Comparison of ENCODE assay signal across 25 mouse cellular contexts in genomic region chr1:46128058-46128457, GRCm38 (mm10).
"Had no signal": no experiment of that assay in that cellular context is flagged by ENCODE, and none has a peak within 500 bp of the region (broad histone marks: within the 10 kb centered on the region; RNA-seq: fewer than 3 reads in every experiment).

No protein-coding gene starts in this region.

- H3K27ac ChIP-seq: heart, adult 2 months; heart, embryonic 13.5 days; heart, embryonic 15.5 days; hindbrain, embryonic 13.5 days; hindbrain, embryonic 15.5 days; hindbrain, postnatal 0 days; kidney, embryonic 15.5 days; kidney, postnatal 0 days; left cerebral cortex, adult 2 months; limb, embryonic 10.5 days; limb, embryonic 12.5 days; liver, embryonic 13.5 days; liver, embryonic 15.5 days had no signal

- ATAC-seq: forebrain, postnatal 0 days; hindbrain, postnatal 0 days had no signal

- H3K27me3 ChIP-seq: heart, embryonic 13.5 days; heart, embryonic 15.5 days; hindbrain, embryonic 13.5 days; hindbrain, embryonic 15.5 days; kidney, embryonic 15.5 days; limb, embryonic 12.5 days; liver, embryonic 13.5 days; liver, embryonic 15.5 days had no signal

- H3K4me1 ChIP-seq: heart, embryonic 13.5 days; heart, embryonic 15.5 days; hindbrain, embryonic 13.5 days; hindbrain, embryonic 15.5 days; kidney, embryonic 15.5 days; limb, embryonic 10.5 days; limb, embryonic 12.5 days; liver, embryonic 13.5 days; liver, embryonic 15.5 days had no signal

- H3K9me3 ChIP-seq: heart, embryonic 13.5 days; heart, embryonic 15.5 days; hindbrain, embryonic 13.5 days; hindbrain, embryonic 15.5 days; kidney, embryonic 15.5 days; limb, embryonic 10.5 days; limb, embryonic 12.5 days; liver, embryonic 13.5 days; liver, embryonic 15.5 days had no signal

- H3K4me2 ChIP-seq: heart, embryonic 11.5 days; heart, embryonic 13.5 days; heart, embryonic 15.5 days; hindbrain, embryonic 13.5 days; hindbrain, embryonic 15.5 days; kidney, embryonic 15.5 days; limb, embryonic 12.5 days; liver, embryonic 11.5 days; liver, embryonic 13.5 days; liver, embryonic 15.5 days had no signal

- H3K4me3 ChIP-seq: heart, adult 2 months; heart, embryonic 13.5 days; heart, embryonic 15.5 days; hindbrain, embryonic 13.5 days; hindbrain, embryonic 15.5 days; kidney, embryonic 15.5 days; left cerebral cortex, adult 2 months; limb, embryonic 10.5 days; limb, embryonic 12.5 days; liver, embryonic 13.5 days; liver, embryonic 15.5 days had no signal

- DNase-seq: forebrain, postnatal 0 days; gastrocnemius, postnatal 25 days; heart, adult 11 months; heart, adult 2 months; heart, postnatal 14 days; heart, postnatal 36 days; kidney, adult 2 months; kidney, adult 9 months; kidney, postnatal 14 days; kidney, postnatal 36 days; liver; liver, embryonic 13.5 days had no signal

- H3K9ac ChIP-seq: forebrain, postnatal 0 days; heart, embryonic 13.5 days; heart, embryonic 15.5 days; hindbrain, embryonic 13.5 days; hindbrain, embryonic 15.5 days; kidney, embryonic 15.5 days; limb, embryonic 12.5 days; liver, embryonic 13.5 days; liver, embryonic 15.5 days had no signal

- H3K36me3 ChIP-seq: heart, embryonic 13.5 days; heart, embryonic 15.5 days; hindbrain, embryonic 13.5 days; hindbrain, embryonic 15.5 days; kidney, embryonic 15.5 days; limb, embryonic 10.5 days; limb, embryonic 12.5 days; liver, embryonic 13.5 days; liver, embryonic 15.5 days had no signal
